Mouse (Mus musculus) heart, embryonic 13.5 days (tissue): ENCODE measurements around the gene Haus6. TPM values are rescaled to one million over a fixed set of nuclear protein-coding genes. Genes with fewer than 3 reads are reported as not detected.

Experiments used
- ATAC-seq: fragments of 200-750 bp; cut with Nextera tagmentation; 2 replicates; pipeline ENCODE4 v1.8.0; 2017; ENCODE audit warnings: moderate TSS enrichment; ENCODE audit not compliant: insufficient number of reproducible peaks, low FRiP score, low TSS enrichment; ENCODE audit errors: extremely low read depth
- H3K27ac ChIP-seq: fragments of 300-500 bp; sonication (generic); replicated peaks from 2 replicates; pipeline ENCODE4 v1.5.1; 2015; ENCODE audit warnings: moderate library complexity, mild to moderate bottlenecking, inconsistent platforms
- H3K27me3 ChIP-seq: fragments of 300-500 bp; sonication (generic); replicated peaks from 2 replicates; pipeline ENCODE4 v1.6.1; 2015; ENCODE audit warnings: mild to moderate bottlenecking, inconsistent platforms
- H3K36me3 ChIP-seq: fragments of 300-500 bp; sonication (generic); 2 replicates; pipeline ENCODE4 v1.6.1; 2015; ENCODE audit warnings: mild to moderate bottlenecking, inconsistent platforms
- H3K4me1 ChIP-seq: fragments of 300-500 bp; sonication (generic); 2 replicates; pipeline ENCODE4 v1.6.1; 2015; ENCODE audit warnings: inconsistent platforms
- H3K4me2 ChIP-seq: fragments of 300-500 bp; sonication (generic); 2 replicates; pipeline ENCODE4 v1.6.1; 2015; ENCODE audit warnings: inconsistent platforms, mild to moderate bottlenecking, moderate library complexity
- H3K4me3 ChIP-seq: fragments of 300-500 bp; sonication (generic); 2 replicates; pipeline ENCODE4 v1.5.1; 2015; ENCODE audit warnings: moderate library complexity, mild to moderate bottlenecking, inconsistent platforms
- H3K9ac ChIP-seq: fragments of 300-500 bp; sonication (generic); 2 replicates; pipeline ENCODE4 v1.6.1; 2015; ENCODE audit warnings: inconsistent platforms, mild to moderate bottlenecking, moderate library complexity
- H3K9me3 ChIP-seq: fragments of 300-500 bp; sonication (generic); 2 replicates; pipeline ENCODE4 v1.6.1; 2016; ENCODE audit warnings: inconsistent platforms
- WGBS: fragments of 180-500 bp; shearing (Covaris S2); methylation state at CpG from one replicate; pipeline ENCODE4 v1.1.7; 2015; ENCODE audit warnings: mixed read lengths; 5-methylcytosine and 5-hydroxymethylcytosine counted together
- polyA plus RNA-seq: library from polyadenylated mRNA; unstranded; fragments of >200 nt; fragmentation: Nextera tagmentation; extraction: Ambion mirVana; gene quantifications from 2 replicates; pipeline ENCODE4 v1.2.1, GENCODE M21; 2015

Gene Haus6
- polyA plus RNA-seq, 1 experiment from 2014 or later: 9.1 TPM

DNA sequence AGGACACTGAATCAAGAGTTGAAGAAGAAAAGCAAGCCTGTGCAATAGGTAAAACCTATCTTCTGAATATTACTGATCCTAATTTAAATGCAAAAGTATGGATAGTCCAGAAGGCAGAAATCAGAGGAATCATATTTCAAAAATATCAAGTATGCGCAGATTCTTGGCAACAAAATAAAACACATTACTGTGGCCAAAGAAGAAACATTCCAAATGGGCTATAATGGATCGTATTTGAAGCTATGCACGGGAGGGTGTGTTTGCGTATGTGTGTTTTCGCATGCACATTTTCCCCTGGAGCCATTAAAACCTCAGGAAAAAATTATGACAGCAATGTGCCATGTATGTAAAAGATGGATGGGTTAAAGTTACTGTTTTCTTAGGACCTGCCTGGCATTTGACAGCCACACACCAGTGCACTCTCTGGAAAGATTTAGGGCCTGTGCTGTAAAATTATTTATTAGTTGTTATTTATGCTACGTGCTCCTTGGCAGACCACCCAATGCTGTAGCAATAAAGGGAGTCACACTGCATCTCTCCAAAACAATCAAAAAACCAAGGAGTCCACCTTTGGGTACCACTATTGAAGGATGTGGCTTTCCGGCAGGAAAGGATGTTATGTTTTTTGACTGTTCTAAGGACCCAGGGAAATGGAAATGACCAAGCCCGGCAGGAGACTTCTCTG lies 78.3 kb downstream of the Haus6 start:
- WGBS: 73% methylated on average over 8 of the region's 8 CpGs
- no peaks in the 10 kb centered on the region for H3K27me3 ChIP-seq
- no peak overlapping the region for H3K4me3 ChIP-seq
- 0 out of 2 replicates have a peak, but pooled peaks cover 6% of the 10 kb centered on the region for H3K4me1 ChIP-seq
- no peak for ATAC-seq
- no peaks in the 10 kb centered on the region for H3K9me3 ChIP-seq
- H3K9ac ChIP-seq: no peak overlapping the region
- no peak overlapping the region for H3K4me2 ChIP-seq
- no peaks in the 10 kb centered on the region for H3K36me3 ChIP-seq
- H3K27ac ChIP-seq: peak overlapping the region; percentile 17; the same call in 1 of the 2 replicates

- peaks cover 13% of the 10 kb centered on the region for H3K4me1 ChIP-seq
- 71% methylated on average over 6 of the region's 6 CpGs for WGBS
- H3K9me3 ChIP-seq: no peaks in the 10 kb centered on the region
Measured at GRCm38 (mm10) chr4:86529161-86529560, 82.7 kb downstream of the Haus6 start.

More at GRCm38 (mm10) chr4:86529161-86529560, 82.7 kb downstream of the Haus6 start:
- no peaks in the 10 kb centered on the region for H3K36me3 ChIP-seq
- H3K4me3 ChIP-seq: no peak overlapping the region
- no peak overlapping the region for H3K9ac ChIP-seq
- ATAC-seq: no peak
- no peak overlapping the region for H3K27ac ChIP-seq
- no peaks in the 10 kb centered on the region for H3K27me3 ChIP-seq
- no peak overlapping the region for H3K4me2 ChIP-seq

Other genes with a start within 250 kb of the Haus6 start
- gene Saxo1, start 53.7 kb downstream of the Haus6 start, polyA plus RNA-seq: 0.11 TPM in 1 of 2 replicates, not detected in the other
- 46.5 and 50.0 TPM in 2 replicates for gene Rraga, start 36.4 kb downstream of the Haus6 start, polyA plus RNA-seq
- gene Plin2, start 58.0 kb upstream of the Haus6 start, polyA plus RNA-seq: 66.8 and 68.5 TPM in 2 replicates
- 3.3 and 4.1 TPM in 2 replicates for gene Dennd4c, start 136.5 kb upstream of the Haus6 start, polyA plus RNA-seq
- gene Rps6, start 245.4 kb upstream of the Haus6 start, polyA plus RNA-seq: 468 and 507 TPM in 2 replicates